Mouse (Mus musculus) neural tube, embryonic 12.5 days (tissue): ENCODE measurements around the gene Il12b. TPM values are rescaled to one million over a fixed set of nuclear protein-coding genes. Genes with fewer than 3 reads are reported as not detected.

Experiments
- ATAC-seq: fragments of 200-750 bp; cut with Nextera tagmentation; 2 replicates; pipeline ENCODE4 v1.8.0; 2017; ENCODE audit warnings: low read depth, mild to moderate bottlenecking, moderate TSS enrichment, moderate library complexity; ENCODE audit not compliant: low FRiP score
- H3K27ac ChIP-seq: fragments of 300-500 bp; sonication (generic); 2 replicates; pipeline ENCODE4 v1.5.1; 2016
- H3K27me3 ChIP-seq: fragments of 300-500 bp; sonication (generic); replicated peaks from 2 replicates; pipeline ENCODE4 v1.6.1; 2016; ENCODE audit warnings: mild to moderate bottlenecking
- H3K36me3 ChIP-seq: fragments of 300-500 bp; sonication (generic); 2 replicates; pipeline ENCODE4 v1.6.1; 2016; ENCODE audit warnings: mild to moderate bottlenecking
- H3K4me1 ChIP-seq: fragments of 300-500 bp; sonication (generic); 2 replicates; pipeline ENCODE4 v1.6.1; 2016
- H3K4me2 ChIP-seq: fragments of 300-500 bp; sonication (generic); replicated peaks from 2 replicates; pipeline ENCODE4 v1.6.1; 2016; ENCODE audit warnings: mild to moderate bottlenecking
- H3K4me3 ChIP-seq: fragments of 300-500 bp; sonication (generic); 2 replicates; pipeline ENCODE4 v1.5.1; 2016
- H3K9ac ChIP-seq: fragments of 300-500 bp; sonication (generic); 2 replicates; pipeline ENCODE4 v1.6.1; 2016; ENCODE audit warnings: mild to moderate bottlenecking
- H3K9me3 ChIP-seq: fragments of 300-500 bp; sonication (generic); 2 replicates; pipeline ENCODE4 v1.6.1; 2016; ENCODE audit warnings: mild to moderate bottlenecking
- WGBS: fragments of 180-500 bp; shearing (Covaris S2); methylation state at CpG from one replicate; pipeline ENCODE4 v1.1.7; 2016; 5-methylcytosine and 5-hydroxymethylcytosine counted together
- polyA plus RNA-seq: library from polyadenylated mRNA; unstranded; fragments of >200 nt; fragmentation: Nextera tagmentation; extraction: Ambion mirVana; gene quantifications from 2 replicates; pipeline ENCODE4 v1.2.1, GENCODE M21; 2016

Gene Il12b
- polyA plus RNA-seq, 1 experiment from 2014 or later: not detected

DNA sequence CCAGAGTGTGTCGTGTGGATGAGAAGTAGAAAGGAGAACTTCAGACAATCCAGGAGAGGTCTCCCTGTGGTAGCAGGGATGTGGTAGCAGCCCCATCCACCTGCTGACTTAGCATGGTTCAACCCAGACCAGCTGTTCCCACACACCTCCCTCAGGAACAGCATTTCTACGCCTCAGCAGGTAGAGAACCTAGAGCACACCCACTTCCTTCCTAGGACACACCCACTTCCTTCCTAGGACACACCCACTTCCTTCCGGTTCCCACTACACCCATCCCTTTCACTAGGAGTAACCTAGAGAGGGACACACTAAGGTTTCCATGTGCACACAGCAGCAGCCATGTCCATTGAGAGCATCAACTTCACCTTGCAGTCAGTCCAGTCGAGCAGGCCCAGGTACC lies 4.5 kb upstream of the Il12b start:
- H3K4me3 ChIP-seq: no peak overlapping the region
- no peaks in the 10 kb centered on the region for H3K4me1 ChIP-seq
- no peaks in the 10 kb centered on the region for H3K36me3 ChIP-seq
- no peak overlapping the region for H3K9ac ChIP-seq
- H3K27ac ChIP-seq: no peak overlapping the region
- ATAC-seq: no peak
- no peaks in the 10 kb centered on the region for H3K9me3 ChIP-seq
- 91% methylated on average over 4 of the region's 4 CpGs for WGBS
- no peaks in the 10 kb centered on the region for H3K27me3 ChIP-seq
- H3K4me2 ChIP-seq: no peak overlapping the region

DNA sequence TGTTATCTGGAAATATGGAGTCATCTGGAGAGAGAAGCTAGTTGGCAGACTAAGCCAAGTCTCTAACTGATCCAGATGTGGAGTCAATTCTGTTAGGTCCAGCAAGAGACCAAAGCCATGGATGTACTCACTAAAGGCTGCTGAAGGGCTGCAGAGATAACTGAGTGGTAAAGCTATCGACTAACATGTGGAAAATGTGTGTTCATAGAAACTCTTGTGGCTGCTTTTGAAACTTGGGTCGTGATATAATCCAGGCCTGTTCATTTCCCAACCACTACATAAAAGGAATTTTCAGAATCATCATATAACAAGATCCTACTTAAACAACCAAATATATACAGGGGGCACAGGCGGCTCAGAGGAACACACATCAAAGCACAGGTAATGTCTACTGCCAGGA lies 2.3 kb upstream of the Il12b start:
- no peak overlapping the region for H3K27ac ChIP-seq
- no peak for ATAC-seq
- no peak overlapping the region for H3K4me2 ChIP-seq
- H3K4me3 ChIP-seq: no peak overlapping the region
- no peaks in the 10 kb centered on the region for H3K4me1 ChIP-seq
- 82% methylated on average over 3 of the region's 3 CpGs for WGBS
- H3K27me3 ChIP-seq: no peaks in the 10 kb centered on the region
- no peaks in the 10 kb centered on the region for H3K36me3 ChIP-seq
- H3K9ac ChIP-seq: no peak overlapping the region
- H3K9me3 ChIP-seq: no peaks in the 10 kb centered on the region

DNA sequence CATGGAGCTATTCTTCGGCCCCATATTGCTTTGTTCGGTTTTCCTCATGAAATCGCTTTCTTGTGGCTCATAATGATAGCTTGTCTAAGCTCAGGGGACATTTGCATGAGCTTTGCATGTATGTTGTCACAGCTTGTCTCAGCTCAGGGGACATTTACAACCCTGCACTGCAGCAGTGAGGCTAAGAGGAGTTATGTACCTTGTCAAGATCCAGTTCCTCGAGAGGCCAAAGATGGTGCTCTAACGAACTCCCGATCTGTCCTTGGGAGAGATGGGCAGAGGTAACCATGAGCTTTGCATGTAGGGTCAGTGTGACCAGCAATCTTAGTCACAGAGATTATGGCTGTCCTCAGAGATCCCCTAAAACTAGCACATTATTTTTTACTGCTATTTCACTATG lies 1.5 kb upstream of the Il12b start:
- Histone ChIP-seq H3K36me3 (no peaks in the 10 kb centered on the region), H3K27me3 (no peaks in the 10 kb centered on the region), H3K9ac (no peak overlapping the region), H3K4me3 (no peak overlapping the region), H3K27ac (no peak overlapping the region), H3K4me2 (peak overlapping the region; percentile 69), H3K4me1 (no peaks in the 10 kb centered on the region), H3K9me3 (no peaks in the 10 kb centered on the region)
- WGBS: 71% methylated on average over 6 of the region's 6 CpGs
- peak; percentile 55 for ATAC-seq

DNA sequence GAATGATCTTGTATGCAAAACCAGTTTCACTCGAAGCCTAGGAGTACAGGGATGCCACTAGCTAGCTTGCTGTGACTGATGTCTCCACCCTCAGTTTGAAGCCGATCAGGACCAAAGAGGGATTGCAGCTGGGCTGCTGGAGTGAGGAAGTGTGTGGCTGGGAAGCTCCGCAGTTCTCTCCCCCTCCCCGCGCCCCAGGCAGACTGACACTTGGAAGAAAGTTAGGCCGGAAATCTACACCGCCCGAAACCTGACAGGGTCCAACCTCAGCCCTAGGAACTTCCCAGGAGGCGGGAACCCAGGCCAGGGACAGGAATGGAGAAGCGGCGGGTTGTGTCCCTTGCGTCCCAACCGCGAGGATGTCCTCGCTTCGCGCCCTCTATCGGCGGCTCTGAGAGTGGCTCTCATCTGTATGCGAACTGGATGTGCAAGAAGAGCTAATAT lies 1.1 kb upstream of the Il12b start:
- H3K9ac ChIP-seq: peak overlapping the region; percentile 45; the same call in 1 of the 2 replicates
- peak; percentile 71 for ATAC-seq
- no peaks in the 10 kb centered on the region for H3K27me3 ChIP-seq
- 3% methylated on average over 20 of the region's 20 CpGs for WGBS
- no peaks in the 10 kb centered on the region for H3K9me3 ChIP-seq
- H3K4me2 ChIP-seq: peak overlapping the region; percentile 69
- no peak overlapping the region for H3K27ac ChIP-seq
- no peaks in the 10 kb centered on the region for H3K4me1 ChIP-seq
- peak overlapping the region; percentile 34 for H3K4me3 ChIP-seq
- H3K36me3 ChIP-seq: no peaks in the 10 kb centered on the region

DNA sequence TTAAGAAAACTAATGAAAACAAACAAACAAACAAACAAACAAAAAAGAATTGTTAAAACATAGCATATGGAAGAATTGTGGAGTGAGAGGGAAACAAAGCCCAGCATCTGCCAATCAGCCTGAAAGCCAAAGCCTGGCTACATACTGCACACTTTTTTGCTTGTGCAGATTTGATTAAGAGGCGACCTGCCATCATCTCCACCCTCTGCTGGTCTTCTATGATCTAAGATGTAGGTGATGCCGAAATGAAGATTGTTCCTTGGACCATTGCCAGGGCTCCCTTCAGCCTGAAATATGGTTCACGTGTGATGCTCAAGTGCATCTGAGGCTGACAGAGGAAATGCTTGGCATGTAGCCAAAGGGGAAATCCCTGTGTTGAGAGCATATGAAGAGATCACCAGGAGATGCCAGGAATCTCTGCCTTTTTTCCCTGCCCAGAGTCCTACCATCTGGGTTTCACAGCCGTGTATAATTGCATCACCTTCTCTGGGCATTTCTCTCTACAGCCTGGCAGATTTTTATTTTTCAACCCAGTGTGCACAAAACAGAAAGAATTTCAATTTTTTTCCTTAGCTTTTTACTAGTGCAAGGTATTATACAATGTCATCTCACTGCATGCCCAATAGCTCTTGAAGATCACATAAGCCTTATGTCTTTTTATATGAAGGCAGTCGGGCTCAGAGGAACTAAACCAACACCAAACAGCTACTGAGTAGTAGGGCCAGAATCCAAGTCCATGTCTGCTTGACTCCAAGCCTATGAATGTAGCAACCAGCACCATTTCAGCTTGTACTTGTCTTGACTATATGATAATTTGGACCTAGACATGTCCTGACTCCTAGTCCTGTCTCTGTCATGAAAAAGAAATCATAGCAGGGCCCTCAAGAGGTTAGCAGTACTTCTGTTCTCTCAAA lies 2.0 kb downstream of the Il12b start:
- 69% methylated on average over 5 of the region's 5 CpGs for WGBS
- Histone ChIP-seq H3K27ac (no peak overlapping the region), H3K27me3 (no peaks in the 10 kb centered on the region), H3K9ac (no peak overlapping the region), H3K36me3 (no peaks in the 10 kb centered on the region), H3K4me3 (no peak overlapping the region), H3K4me2 (no peak overlapping the region), H3K9me3 (no peaks in the 10 kb centered on the region), H3K4me1 (no peaks in the 10 kb centered on the region)
- no peak for ATAC-seq

DNA sequence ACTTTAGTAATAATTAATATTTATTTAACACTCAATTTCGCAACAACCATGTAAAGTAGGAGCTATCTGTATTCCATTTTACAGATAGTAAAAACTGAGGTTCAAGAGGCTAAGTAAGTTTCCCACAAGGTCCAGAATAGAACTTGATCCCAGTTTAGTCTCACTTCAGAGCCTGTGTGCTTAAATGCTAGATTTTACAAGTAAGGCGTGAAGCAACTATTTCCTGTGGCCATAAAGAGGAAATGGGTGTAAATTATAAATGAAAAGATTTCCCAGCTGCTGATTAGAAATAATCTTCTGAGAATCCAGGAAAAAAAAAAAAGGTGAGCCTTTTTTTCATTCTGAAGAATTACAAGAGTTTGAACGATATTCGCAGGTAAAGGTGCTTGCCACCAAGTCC lies 5.2 kb downstream of the Il12b start:
- no peaks in the 10 kb centered on the region for H3K27me3 ChIP-seq
- H3K4me2 ChIP-seq: no peak overlapping the region
- H3K36me3 ChIP-seq: no peaks in the 10 kb centered on the region
- no peaks in the 10 kb centered on the region for H3K9me3 ChIP-seq
- WGBS: 94% methylated on average over 4 of the region's 4 CpGs
- H3K9ac ChIP-seq: no peak overlapping the region
- no peaks in the 10 kb centered on the region; the same call in 1 of the 2 replicates for H3K4me1 ChIP-seq
- no peak overlapping the region for H3K27ac ChIP-seq
- ATAC-seq: no peak
- H3K4me3 ChIP-seq: no peak overlapping the region

DNA sequence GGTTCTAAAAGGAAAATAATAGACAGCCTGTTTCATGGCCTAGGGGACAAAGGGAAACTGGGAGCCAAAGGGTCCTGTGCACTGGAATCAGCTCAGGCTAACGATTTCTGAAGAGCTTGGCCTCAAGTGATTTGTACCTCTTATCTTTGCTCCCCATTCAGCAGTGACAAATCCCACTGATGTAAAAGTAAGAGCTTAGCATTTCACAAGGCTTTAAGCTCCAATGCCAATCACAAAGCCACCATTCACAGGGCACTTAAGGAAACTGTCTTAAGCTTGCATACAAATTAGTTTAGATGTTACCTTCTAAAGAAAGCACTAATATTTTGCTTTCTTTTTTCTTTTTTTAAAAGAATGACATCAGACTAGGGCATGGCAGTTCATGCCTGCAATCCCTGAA lies 6.1 kb downstream of the Il12b start:
- no peaks in the 10 kb centered on the region for H3K36me3 ChIP-seq
- no peaks in the 10 kb centered on the region; the same call in 1 of the 2 replicates for H3K4me1 ChIP-seq
- no peak overlapping the region for H3K4me3 ChIP-seq
- H3K9ac ChIP-seq: no peak overlapping the region
- no peak for ATAC-seq
- WGBS: 23% methylated on average over 1 of the region's 1 CpGs
- no peaks in the 10 kb centered on the region for H3K27me3 ChIP-seq
- no peak overlapping the region for H3K4me2 ChIP-seq
- no peak overlapping the region for H3K27ac ChIP-seq
- H3K9me3 ChIP-seq: no peaks in the 10 kb centered on the region

DNA sequence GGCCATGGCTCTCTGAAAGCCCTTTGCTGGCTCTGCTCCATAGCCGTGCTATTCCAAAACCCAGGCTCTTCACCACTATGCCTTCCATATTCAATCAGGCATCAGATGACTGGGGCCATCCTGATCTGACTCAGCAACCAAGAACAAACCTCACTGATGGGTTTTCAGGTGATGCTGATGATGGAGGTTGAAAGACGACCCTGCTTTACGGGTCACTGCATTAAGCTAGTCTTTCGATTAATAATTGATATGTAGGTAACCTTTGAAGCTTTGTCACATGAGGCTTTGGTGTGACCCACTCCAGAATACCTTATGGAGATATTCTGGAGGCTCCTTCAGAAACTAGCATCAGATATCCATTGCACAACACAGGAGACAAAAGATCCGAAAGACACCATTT lies 6.6 kb downstream of the Il12b start:
- Histone ChIP-seq H3K9ac (no peak overlapping the region), H3K4me1 (no peaks in the 10 kb centered on the region; the same call in 1 of the 2 replicates), H3K27ac (no peak overlapping the region), H3K27me3 (no peaks in the 10 kb centered on the region), H3K4me3 (no peak overlapping the region), H3K36me3 (no peaks in the 10 kb centered on the region), H3K9me3 (no peaks in the 10 kb centered on the region), H3K4me2 (no peak overlapping the region)
- WGBS: 81% methylated on average over 5 of the region's 5 CpGs
- ATAC-seq: no peak

DNA sequence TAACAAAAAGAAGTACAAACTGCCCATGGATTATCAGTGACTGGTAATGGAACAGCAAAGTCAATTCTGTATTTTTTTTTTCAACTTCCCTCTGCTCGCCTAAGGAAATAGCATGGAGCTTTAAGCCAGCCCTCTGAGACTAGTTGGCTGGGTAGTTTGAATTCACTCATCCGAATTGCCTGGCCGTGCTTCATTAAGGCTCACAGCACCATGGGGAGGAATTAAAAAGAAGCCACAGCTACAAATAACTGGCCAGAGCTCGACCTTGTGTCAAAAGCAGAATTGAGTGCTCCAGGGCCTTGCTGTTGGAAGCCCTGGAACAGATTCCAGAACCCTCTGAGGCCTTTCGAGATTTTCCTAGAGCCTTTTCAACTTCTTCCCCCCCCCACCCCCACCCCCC lies 8.8 kb downstream of the Il12b start:
- no peak for ATAC-seq
- no peak overlapping the region for H3K9ac ChIP-seq
- H3K36me3 ChIP-seq: no peaks in the 10 kb centered on the region
- no peaks in the 10 kb centered on the region; the same call in 1 of the 2 replicates for H3K4me1 ChIP-seq
- 25% methylated on average over 5 of the region's 5 CpGs for WGBS
- H3K9me3 ChIP-seq: no peaks in the 10 kb centered on the region
- no peak overlapping the region for H3K27ac ChIP-seq
- H3K4me3 ChIP-seq: no peak overlapping the region
- no peaks in the 10 kb centered on the region for H3K27me3 ChIP-seq
- no peak overlapping the region for H3K4me2 ChIP-seq

DNA sequence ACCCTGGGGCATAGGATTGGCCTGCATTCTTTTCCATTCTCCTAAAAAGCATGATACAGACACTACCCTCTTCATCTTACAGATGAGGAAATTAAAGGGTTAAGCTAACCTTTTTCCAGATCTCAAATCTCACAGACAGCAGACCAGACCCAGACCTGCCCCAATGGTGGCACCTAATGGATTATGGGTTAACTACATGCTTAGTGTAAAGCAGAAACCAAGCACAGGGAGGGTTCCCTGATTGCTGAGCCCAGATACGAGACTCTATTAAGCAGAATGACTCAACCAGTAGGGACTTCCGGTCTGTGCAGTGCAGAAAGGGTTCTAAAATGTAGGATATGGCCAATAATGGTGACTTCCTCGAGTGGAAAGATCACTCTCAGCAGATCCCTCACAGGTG lies 10.6 kb downstream of the Il12b start:
- no peak overlapping the region for H3K4me3 ChIP-seq
- 71% methylated on average over 3 of the region's 3 CpGs for WGBS
- no peak overlapping the region for H3K27ac ChIP-seq
- no peaks in the 10 kb centered on the region for H3K9me3 ChIP-seq
- no peak overlapping the region for H3K9ac ChIP-seq
- no peaks in the 10 kb centered on the region; the same call in 1 of the 2 replicates for H3K4me1 ChIP-seq
- ATAC-seq: no peak
- no peaks in the 10 kb centered on the region for H3K27me3 ChIP-seq
- no peaks in the 10 kb centered on the region for H3K36me3 ChIP-seq
- H3K4me2 ChIP-seq: no peak overlapping the region

DNA sequence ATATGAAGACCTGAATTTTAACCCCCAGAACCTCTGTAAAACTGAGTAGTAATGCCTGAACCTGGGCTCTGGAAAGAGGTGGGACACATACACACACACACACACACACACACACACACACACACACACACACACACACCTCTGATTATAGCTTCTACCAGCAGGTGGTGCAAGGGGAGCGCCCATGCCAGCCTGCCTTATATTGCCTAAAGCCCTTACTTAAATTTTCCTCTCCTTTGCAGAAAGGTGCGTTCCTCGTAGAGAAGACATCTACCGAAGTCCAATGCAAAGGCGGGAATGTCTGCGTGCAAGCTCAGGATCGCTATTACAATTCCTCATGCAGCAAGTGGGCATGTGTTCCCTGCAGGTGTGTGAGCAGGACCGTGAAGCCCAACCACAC lies 12.4 kb downstream of the Il12b start:
- ATAC-seq: no peak

DNA sequence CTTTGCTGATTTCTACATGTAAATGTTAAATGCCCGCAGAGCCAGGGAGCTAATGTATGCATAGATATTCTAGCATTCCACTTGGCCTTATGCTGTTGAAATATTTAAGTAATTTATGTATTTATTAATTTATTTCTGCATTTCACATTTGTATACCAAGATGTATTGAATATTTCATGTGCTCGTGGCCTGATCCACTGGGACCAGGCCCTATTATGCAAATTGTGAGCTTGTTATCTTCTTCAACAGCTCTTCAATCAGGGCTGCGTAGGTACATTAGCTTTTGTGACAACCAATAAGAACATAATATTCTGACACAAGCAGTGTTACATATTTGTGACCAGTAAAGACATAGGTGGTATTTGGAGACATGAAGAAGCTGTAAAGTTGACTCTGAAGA lies 13.5 kb downstream of the Il12b start:
- 78% methylated on average over 3 of the region's 3 CpGs for WGBS
- Histone ChIP-seq H3K9me3 (no peaks in the 10 kb centered on the region), H3K9ac (no peak overlapping the region), H3K4me3 (no peak overlapping the region), H3K27me3 (no peaks in the 10 kb centered on the region), H3K4me1 (no peaks in the 10 kb centered on the region; the same call in 1 of the 2 replicates), H3K4me2 (no peak overlapping the region), H3K36me3 (no peaks in the 10 kb centered on the region), H3K27ac (no peak overlapping the region)
- ATAC-seq: no peak

More for the DNA sequence above, 12.4 kb downstream of the Il12b start:
- Histone ChIP-seq H3K9me3 (no peaks in the 10 kb centered on the region), H3K9ac (no peak overlapping the region), H3K36me3 (no peaks in the 10 kb centered on the region), H3K4me1 (no peaks in the 10 kb centered on the region; the same call in 1 of the 2 replicates), H3K27me3 (no peaks in the 10 kb centered on the region), H3K4me3 (no peak overlapping the region), H3K4me2 (no peak overlapping the region), H3K27ac (no peak overlapping the region)
- 85% methylated on average over 8 of the region's 8 CpGs for WGBS

DNA sequence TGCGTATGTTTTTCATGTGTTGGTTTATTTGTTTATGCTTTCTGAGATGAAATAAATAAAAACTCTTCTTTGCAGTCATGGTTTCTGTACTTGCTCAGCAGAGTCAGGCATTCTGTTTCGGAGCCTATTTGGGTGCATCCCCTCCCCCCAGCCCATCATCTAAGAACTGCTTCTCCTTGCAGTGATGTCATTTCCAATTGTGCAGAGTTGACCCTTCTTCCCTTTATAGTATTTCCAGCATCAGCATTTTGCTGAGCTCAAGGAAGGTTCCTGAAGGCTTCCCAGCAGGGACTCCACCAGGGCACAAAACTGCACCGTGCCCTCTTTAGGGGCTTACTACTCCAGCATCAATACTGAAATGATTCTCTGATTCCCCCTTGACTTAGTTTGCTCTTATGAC lies 14.7 kb downstream of the Il12b start:
- no peak for ATAC-seq
- Histone ChIP-seq H3K9ac (no peak overlapping the region), H3K27me3 (no peaks in the 10 kb centered on the region), H3K9me3 (no peaks in the 10 kb centered on the region), H3K4me3 (no peak overlapping the region), H3K27ac (no peak overlapping the region), H3K4me1 (no peaks in the 10 kb centered on the region), H3K36me3 (no peaks in the 10 kb centered on the region), H3K4me2 (no peak overlapping the region)
- 86% methylated on average over 3 of the region's 3 CpGs for WGBS
